18 mouse cellular contexts compared by ENCODE assay signal in the genomic region with DNA sequence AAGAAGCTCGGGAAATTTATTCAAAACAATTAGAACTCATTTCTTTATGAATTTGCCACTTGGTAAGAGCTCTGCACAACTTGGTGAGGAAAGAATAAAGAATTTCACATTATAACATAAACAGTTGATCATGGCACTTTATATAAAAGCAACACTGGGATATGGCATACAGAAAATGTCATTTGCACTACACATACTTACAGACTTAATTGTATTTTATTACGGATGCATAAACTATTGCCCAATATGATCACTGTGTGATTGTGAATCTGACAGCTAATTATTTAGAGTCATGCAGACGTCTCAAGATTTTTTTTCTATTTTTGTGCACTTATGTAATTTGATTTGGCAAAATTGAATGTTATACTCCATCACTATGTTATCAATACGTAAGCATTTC.
"Had no signal": no experiment of that assay in that cellular context is flagged by ENCODE, and none has a peak within 500 bp of the region (broad histone marks: within the 10 kb centered on the region; RNA-seq: fewer than 3 reads in every experiment).

No protein-coding gene starts in this region.

- H3K9me3 ChIP-seq: liver, embryonic 12.5 days; midbrain, embryonic 13.5 days; neural tube, embryonic 13.5 days; neural tube, embryonic 15.5 days had no signal

- H3K9ac ChIP-seq: liver, embryonic 12.5 days; liver, embryonic 14.5 days; midbrain, embryonic 13.5 days; neural tube, embryonic 13.5 days; neural tube, embryonic 15.5 days had no signal

- ATAC-seq: liver, embryonic 12.5 days; midbrain, embryonic 13.5 days; midbrain, embryonic 16.5 days had no signal

- H3K4me1 ChIP-seq: liver, embryonic 12.5 days; midbrain, embryonic 13.5 days; neural tube, embryonic 13.5 days; neural tube, embryonic 15.5 days had no signal

- H3K27me3 ChIP-seq: liver, embryonic 12.5 days; midbrain, embryonic 13.5 days; neural tube, embryonic 13.5 days; neural tube, embryonic 15.5 days had no signal

- H3K4me3 ChIP-seq: liver, embryonic 12.5 days; midbrain, embryonic 13.5 days; myocyte; neural tube, embryonic 13.5 days; neural tube, embryonic 15.5 days had no signal

- DNase-seq: lung, adult 2 months; lung, postnatal 4 days; retina, postnatal 1 day; right cerebral cortex, adult 18-20 months; right cerebral cortex, postnatal 25 days; right cerebral cortex, postnatal 4 days; spleen, adult 18-20 months; thymus, adult 18-20 months; thymus, postnatal 14 days; thymus, postnatal 36 days had no signal

- H3K27ac ChIP-seq: liver, embryonic 12.5 days; liver, embryonic 14.5 days; midbrain, embryonic 13.5 days; neural tube, embryonic 13.5 days; neural tube, embryonic 15.5 days had no signal

- H3K36me3 ChIP-seq: liver, embryonic 12.5 days; midbrain, embryonic 13.5 days; neural tube, embryonic 13.5 days; neural tube, embryonic 15.5 days had no signal

- H3K4me2 ChIP-seq: liver, embryonic 12.5 days; midbrain, embryonic 11.5 days; midbrain, embryonic 13.5 days; neural tube, embryonic 13.5 days; neural tube, embryonic 15.5 days had no signal
